Mouse (Mus musculus) neural tube, embryonic 14.5 days (tissue): ENCODE measurements around the gene Uhrf1bp1. TPM values are rescaled to one million over a fixed set of nuclear protein-coding genes. Genes with fewer than 3 reads are reported as not detected.
A peak's percentile ranks its signal among the peaks of the same experiment; 100 is the strongest.

Source experiments
- ATAC-seq: fragments of 200-750 bp; cut with Nextera tagmentation; 2 replicates; pipeline ENCODE4 v1.8.0; 2017; ENCODE audit warnings: low read depth, mild to moderate bottlenecking, moderate TSS enrichment, moderate library complexity
- H3K27ac ChIP-seq: fragments of 300-500 bp; sonication (generic); 2 replicates; pipeline ENCODE4 v1.5.1; 2014; ENCODE audit warnings: low read depth, mild to moderate bottlenecking, control low read depth, low read length, moderate library complexity, mixed read lengths
- H3K27me3 ChIP-seq: fragments of 300-500 bp; sonication (generic); 2 replicates; pipeline ENCODE4 v1.6.1; 2014; ENCODE audit warnings: low read length; ENCODE audit not compliant: control insufficient read depth, insufficient read depth
- H3K36me3 ChIP-seq: fragments of 300-500 bp; sonication (generic); 2 replicates; pipeline ENCODE4 v1.6.1; 2014; ENCODE audit warnings: low read length, mixed read lengths; ENCODE audit not compliant: control insufficient read depth, insufficient read depth
- H3K4me1 ChIP-seq: fragments of 300-500 bp; sonication (generic); 2 replicates; pipeline ENCODE4 v1.6.1; 2014; ENCODE audit warnings: low read length; ENCODE audit not compliant: control insufficient read depth, insufficient read depth
- H3K4me2 ChIP-seq: fragments of 300-500 bp; sonication (generic); 2 replicates; pipeline ENCODE4 v1.6.1; 2014; ENCODE audit warnings: mild to moderate bottlenecking, low read depth, low read length, control low read depth
- H3K4me3 ChIP-seq: fragments of 300-500 bp; sonication (generic); 2 replicates; pipeline ENCODE4 v1.5.1; 2014; ENCODE audit warnings: low read depth, low read length, control low read depth, mixed read lengths
- H3K9ac ChIP-seq: fragments of 300-500 bp; sonication (generic); replicated peaks from 2 replicates; pipeline ENCODE4 v1.6.1; 2014; ENCODE audit warnings: low read depth, mild to moderate bottlenecking, control low read depth, low read length, mixed read lengths
- H3K9me3 ChIP-seq: fragments of 300-500 bp; sonication (generic); 2 replicates; pipeline ENCODE4 v1.6.1; 2016; ENCODE audit warnings: low read length; ENCODE audit not compliant: control insufficient read depth
- WGBS: fragments of 180-500 bp; shearing (Covaris S2); extraction: QIAGEN DNeasy Blood & Tissue Kit; methylation state at CpG from one replicate; pipeline ENCODE4 v1.1.7; 2014; 5-methylcytosine and 5-hydroxymethylcytosine counted together
- polyA plus RNA-seq: library from polyadenylated mRNA; unstranded; fragments of >200 nt; fragmentation: Nextera tagmentation; extraction: Ambion mirVana; gene quantifications from 2 replicates; pipeline ENCODE4 v1.2.1, GENCODE M21; 2014

The Uhrf1bp1 gene
- polyA plus RNA-seq, 1 experiment from 2014 or later: 7.3 TPM

DNA sequence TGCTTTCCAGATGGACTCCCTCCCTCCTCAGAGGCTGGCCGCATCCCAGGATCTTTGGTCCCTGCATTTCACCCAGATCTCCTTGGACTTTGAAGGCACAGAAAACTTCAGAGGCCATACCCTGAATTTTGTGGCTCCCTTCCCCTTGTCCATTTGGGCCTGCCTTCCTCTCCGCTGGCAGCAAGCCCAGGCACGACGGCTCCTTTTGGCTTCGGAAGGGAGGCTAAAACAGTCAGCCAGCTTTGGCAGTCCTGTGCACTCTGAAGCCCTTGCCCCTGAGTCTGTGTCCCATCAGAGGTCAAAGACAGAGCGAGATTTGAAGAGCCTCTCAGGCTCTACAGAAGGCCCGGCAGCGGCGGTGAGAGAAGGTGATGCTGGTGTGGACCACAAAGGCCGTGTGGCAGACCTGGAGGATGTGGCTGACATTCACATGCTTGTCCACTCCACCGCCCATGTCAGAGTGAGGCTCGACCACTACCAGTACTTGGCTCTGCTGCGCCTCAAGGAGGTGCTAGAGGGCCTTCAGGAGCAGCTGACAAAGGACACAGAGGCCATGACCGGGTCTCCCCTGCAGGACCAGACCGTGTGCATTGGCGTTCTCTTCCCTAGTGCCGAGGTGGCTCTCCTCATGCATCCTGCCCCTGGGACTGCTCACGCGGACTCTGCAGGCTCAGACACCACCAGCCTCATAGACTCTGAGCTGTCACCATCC lies 30.4 kb downstream of the Uhrf1bp1 start:
- 86% methylated on average over 19 of the region's 19 CpGs for WGBS
- ATAC-seq: no peak
- Histone ChIP-seq H3K4me3 (no peak overlapping the region), H3K36me3 (peaks cover 53% of the 10 kb centered on the region), H3K27ac (no peak overlapping the region), H3K9me3 (no peaks in the 10 kb centered on the region), H3K4me2 (no peak overlapping the region), H3K27me3 (no peaks in the 10 kb centered on the region), H3K4me1 (no peaks in the 10 kb centered on the region), H3K9ac (no peak overlapping the region)

DNA sequence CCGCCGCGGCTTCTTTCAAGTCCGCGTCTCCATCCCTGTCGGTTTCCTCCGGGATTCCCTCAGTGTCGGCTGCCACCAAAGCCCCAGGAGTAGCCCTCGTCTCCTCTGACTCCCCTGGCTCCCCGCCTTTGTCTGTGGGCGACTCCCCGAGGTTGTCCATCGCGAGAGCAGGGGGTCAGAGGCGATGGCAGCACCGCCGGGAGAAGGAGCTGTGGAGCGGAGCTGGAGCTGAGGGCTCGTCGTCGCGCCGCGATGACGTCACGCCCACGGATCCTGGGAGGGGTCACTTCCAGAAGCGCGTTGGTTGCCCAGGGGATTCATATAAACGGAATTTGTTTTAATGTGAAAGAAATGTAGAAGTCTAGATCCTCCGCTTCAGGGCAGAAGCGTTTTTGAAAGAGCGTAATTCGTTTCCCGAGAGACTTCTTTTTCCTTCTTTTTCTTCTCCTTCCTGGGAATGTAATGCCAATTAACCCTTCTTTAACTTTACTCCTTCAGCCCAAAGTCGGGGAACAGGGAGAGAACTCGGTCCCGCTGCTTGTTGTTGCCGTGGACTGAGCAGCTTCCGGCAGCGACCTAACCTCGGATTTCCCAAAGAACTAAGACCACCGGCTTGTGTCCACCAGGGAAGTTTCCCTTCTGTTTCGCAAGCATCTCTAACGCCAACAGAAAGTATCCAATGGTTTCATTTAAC lies 51.4 kb downstream of the Uhrf1bp1 start:
- Histone ChIP-seq H3K4me2 (peak overlapping the region; percentile 84), H3K36me3 (peaks cover 11% of the 10 kb centered on the region; the same call in 1 of the 2 replicates), H3K27me3 (no peaks in the 10 kb centered on the region), H3K4me1 (peaks cover 14% of the 10 kb centered on the region), H3K9ac (peak overlapping the region; percentile 80), H3K4me3 (peak overlapping the region; percentile 86), H3K27ac (no peak overlapping the region), H3K9me3 (no peaks in the 10 kb centered on the region)
- WGBS: under 1% methylated on average over 45 of the region's 45 CpGs
- ATAC-seq: no peak

DNA sequence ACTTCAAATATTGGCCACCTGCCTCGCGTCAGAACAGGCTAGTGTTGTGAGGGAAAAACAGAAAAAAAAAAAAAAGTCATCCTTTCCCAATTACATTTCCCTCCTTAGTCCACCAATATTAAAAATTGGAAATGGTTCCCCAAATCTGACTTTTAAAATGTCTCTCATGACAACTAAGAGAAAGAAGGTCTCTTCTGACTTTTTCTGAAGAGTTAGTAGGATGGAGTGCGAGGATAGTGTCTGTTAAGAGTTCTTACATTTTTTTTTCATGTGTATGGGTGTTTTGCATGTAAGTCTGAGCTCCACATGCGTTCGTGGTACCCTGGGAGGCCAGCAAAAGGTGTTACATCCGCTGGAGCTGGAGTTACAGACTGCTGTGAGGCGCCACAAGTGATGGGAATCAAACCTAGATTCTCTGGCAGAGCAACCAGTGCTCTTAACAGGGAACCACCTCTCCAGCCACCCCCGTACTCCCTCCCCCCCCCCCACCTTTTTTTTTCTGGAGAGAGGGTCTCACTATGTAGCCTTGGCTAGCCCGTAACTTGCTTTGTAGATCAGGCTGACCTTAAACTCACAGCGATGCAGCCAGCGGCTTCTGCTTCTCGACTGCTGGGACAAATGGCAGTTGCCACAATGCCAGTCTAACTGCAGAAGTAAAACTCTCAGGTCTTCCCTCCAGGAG lies 52.1 kb downstream of the Uhrf1bp1 start:
- peak overlapping the region; percentile 80 for H3K9ac ChIP-seq
- no peaks in the 10 kb centered on the region for H3K27me3 ChIP-seq
- H3K9me3 ChIP-seq: no peaks in the 10 kb centered on the region
- H3K4me2 ChIP-seq: peak overlapping the region; percentile 84
- peaks cover 5% of the 10 kb centered on the region; the same call in 1 of the 2 replicates for H3K36me3 ChIP-seq
- peak overlapping the region; percentile 92 for H3K27ac ChIP-seq
- ATAC-seq: no peak
- peaks cover 14% of the 10 kb centered on the region for H3K4me1 ChIP-seq
- H3K4me3 ChIP-seq: peak overlapping the region; percentile 86
- WGBS: under 1% methylated on average over 12 of the region's 12 CpGs

DNA sequence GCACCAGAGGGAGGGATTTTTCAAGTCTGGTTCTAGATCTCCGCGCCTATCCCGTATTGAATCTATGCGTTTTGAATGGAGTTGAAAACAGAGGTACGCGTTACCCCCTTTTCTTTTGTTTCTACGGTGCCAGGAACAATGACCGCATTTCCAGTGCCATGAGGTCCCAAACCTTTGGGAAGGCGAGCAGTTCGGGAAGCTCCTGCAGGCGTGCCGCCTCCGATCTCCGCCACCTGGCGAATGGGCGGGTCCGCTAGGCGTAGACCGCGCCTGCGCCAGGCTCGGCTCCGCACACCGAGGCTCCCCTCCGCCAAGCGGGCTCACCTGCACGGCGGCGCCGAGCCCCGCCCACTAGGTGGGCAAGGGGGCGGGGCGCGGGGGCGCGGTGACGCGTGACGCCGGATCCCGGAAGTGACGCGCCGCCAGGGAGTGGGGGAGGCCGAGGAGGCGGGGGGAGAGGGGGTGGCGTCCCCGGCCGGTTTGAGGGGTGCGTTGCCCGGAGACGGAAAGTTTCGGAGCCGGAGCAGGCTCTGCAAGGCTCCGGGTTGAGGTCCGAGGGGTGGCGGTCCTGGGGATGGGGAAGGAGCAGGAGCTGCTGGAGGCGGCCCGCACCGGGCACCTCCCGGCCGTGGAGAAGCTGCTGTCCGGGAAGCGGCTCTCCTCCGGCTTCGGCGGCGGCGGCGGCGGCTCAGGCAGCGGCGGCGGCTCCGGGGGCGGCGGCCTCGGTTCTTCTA lies 52.8 kb downstream of the Uhrf1bp1 start, which contains the start of gene Anks1:
Gene Anks1 (plus strand): TSS at position 419 of the 734 bp plus-strand sequence.
- Histone ChIP-seq H3K9ac (peak within 1 kb of the TSS; percentile 80), H3K36me3 (peaks cover 5% of the 10 kb centered on the region; the same call in 1 of the 2 replicates), H3K4me1 (peaks cover 14% of the 10 kb centered on the region), H3K9me3 (no peaks in the 10 kb centered on the region), H3K27me3 (no peaks in the 10 kb centered on the region), H3K4me3 (peak within 1 kb of the TSS; percentile 86), H3K27ac (peak within 1 kb of the TSS; percentile 92), H3K4me2 (peak within 1 kb of the TSS; percentile 84)
- peak; percentile 88 for ATAC-seq
- WGBS: 0% methylated on average over 59 of the region's 78 CpGs

DNA sequence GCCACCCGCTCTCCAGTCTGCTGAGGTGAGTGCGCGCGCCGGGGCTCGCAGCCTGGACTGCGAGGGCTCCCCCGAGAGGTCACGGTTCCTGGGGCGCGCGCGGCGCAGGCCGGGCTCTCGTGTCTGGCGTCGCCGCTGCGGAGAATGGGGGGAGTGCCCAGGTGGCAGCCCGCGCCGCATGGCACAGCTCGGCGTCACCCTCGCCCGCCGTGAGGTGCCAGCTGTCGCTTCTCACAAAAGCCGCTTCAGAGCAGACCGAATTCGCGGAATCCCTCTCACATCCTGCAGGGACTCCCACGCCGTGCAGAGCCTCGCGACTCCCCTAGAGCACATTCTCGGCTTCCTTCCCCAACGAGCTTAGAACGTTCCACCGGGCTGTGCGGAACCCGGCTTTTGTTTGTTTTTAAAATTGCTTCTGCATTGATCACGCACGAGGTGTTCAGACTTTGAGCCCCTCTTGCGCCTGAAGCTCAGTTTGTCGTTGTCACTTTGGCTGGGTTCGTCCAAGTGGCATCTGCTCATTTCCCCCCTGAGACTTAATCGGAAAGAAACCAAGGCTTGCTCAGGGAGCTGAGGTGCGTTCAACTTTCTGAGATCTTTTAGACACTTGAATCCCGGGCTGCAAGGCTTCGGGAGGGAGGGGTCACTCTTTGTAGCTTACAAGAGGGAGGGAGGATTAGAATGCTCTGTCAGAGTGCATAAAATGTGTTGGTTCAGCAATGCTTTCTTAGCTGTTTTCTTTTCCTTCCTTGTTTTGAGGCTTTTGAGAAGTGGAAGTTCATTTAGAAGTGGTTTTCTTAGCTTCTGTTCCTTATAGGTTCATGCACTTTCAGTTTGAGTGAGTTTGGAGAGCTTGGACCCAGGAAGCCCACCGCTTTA lies 53.6 kb downstream of the Uhrf1bp1 start, which contains the start of gene Taf11:
Gene Taf11 (minus strand): TSS at position 223 of the 879 bp plus-strand sequence.
- 2% methylated on average over 53 of the region's 53 CpGs for WGBS
- H3K9ac ChIP-seq: peak within 1 kb of the TSS; percentile 80
- ATAC-seq: peak; percentile 57
- H3K4me2 ChIP-seq: peak within 1 kb of the TSS; percentile 84
- H3K36me3 ChIP-seq: peaks cover 5% of the 10 kb centered on the region; the same call in 1 of the 2 replicates
- no peaks in the 10 kb centered on the region for H3K27me3 ChIP-seq
- no peaks in the 10 kb centered on the region for H3K9me3 ChIP-seq
- peak within 1 kb of the TSS; percentile 86 for H3K4me3 ChIP-seq
- H3K27ac ChIP-seq: peak within 1 kb of the TSS; percentile 92
- peaks cover 14% of the 10 kb centered on the region for H3K4me1 ChIP-seq

DNA sequence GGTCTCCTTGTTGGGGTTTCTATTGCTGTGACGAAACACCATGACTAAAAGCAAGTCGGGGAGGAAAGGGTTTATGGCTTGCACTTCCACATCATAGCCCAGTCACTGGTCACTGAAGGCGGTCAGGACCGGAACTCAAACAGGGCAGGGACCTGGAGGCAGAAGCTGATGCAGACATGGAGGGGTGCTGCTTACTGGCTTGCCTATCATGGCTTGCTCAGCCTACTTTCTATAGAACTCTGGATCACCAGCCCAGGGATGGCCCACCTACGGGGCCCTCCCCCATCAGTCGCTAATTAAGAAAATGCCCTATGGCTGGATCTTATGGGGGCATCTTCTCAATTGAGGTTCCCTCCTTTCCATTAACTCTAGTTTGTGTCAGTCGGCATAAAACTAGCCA lies 55.1 kb downstream of the Uhrf1bp1 start:
- no peak overlapping the region for H3K4me3 ChIP-seq
- WGBS: 92% methylated on average over 7 of the region's 7 CpGs
- H3K4me1 ChIP-seq: peaks cover 12% of the 10 kb centered on the region
- H3K4me2 ChIP-seq: no peak overlapping the region
- peaks cover 5% of the 10 kb centered on the region; the same call in 1 of the 2 replicates for H3K36me3 ChIP-seq
- H3K27ac ChIP-seq: no peak overlapping the region
- no peaks in the 10 kb centered on the region for H3K27me3 ChIP-seq
- H3K9me3 ChIP-seq: no peaks in the 10 kb centered on the region
- no peak for ATAC-seq
- H3K9ac ChIP-seq: no peak overlapping the region

DNA sequence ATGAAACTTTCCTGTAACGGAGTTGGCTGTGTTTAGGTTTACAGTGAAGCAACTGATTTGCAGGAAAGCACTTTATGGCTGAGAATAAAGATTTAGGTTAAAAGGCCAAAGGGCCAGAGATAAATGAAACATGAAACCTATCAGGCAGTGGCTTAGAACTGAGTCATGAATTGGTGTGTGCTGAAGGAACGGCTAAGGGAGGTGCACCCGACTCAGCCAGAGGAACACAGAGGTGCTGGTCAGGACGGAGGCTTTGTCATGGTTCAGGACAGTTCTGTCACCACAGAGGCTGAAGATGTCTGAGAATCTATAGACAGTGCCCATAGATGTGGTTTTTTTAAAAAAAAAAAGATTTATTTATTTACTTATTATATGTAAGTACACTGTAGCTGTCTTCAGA lies 58.5 kb downstream of the Uhrf1bp1 start:
- 94% methylated on average over 4 of the region's 4 CpGs for WGBS
- H3K9me3 ChIP-seq: no peaks in the 10 kb centered on the region
- no peak overlapping the region for H3K4me3 ChIP-seq
- no peaks in the 10 kb centered on the region for H3K27me3 ChIP-seq
- ATAC-seq: no peak
- no peak overlapping the region for H3K27ac ChIP-seq
- peaks cover 5% of the 10 kb centered on the region; the same call in 1 of the 2 replicates for H3K36me3 ChIP-seq
- H3K4me1 ChIP-seq: no peaks in the 10 kb centered on the region; the same call in 1 of the 2 replicates
- no peak overlapping the region for H3K9ac ChIP-seq
- H3K4me2 ChIP-seq: no peak overlapping the region

DNA sequence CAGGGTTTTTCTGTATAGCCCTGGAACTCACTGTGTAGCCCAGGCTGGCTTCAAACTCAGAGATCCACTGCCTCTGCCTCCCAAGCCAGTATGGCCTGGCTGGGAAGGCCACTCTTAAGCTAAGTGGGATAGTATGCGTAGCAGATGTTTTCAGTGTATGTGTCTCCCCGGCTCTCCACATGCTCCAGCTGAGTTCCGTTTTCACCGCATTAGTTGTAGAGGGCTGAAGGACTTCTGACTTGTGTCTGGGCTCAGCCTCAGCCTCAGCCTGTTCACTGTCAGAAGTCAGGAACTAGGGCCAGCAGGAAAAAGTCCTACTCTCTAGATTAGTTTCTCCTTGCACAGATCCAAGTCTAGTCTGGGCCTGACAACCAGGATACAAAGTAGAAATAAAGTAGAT lies 60.1 kb downstream of the Uhrf1bp1 start:
- WGBS: 87% methylated on average over 4 of the region's 4 CpGs
- H3K36me3 ChIP-seq: peaks cover 5% of the 10 kb centered on the region; the same call in 1 of the 2 replicates
- H3K9me3 ChIP-seq: no peaks in the 10 kb centered on the region
- no peak for ATAC-seq
- no peak overlapping the region for H3K4me2 ChIP-seq
- H3K4me1 ChIP-seq: no peaks in the 10 kb centered on the region
- H3K9ac ChIP-seq: no peak overlapping the region
- no peak overlapping the region for H3K4me3 ChIP-seq
- H3K27ac ChIP-seq: no peak overlapping the region
- H3K27me3 ChIP-seq: no peaks in the 10 kb centered on the region
